Mouse (Mus musculus) cerebellum, postnatal 36 days (tissue): ENCODE results near the gene Pbdc1.
"Not testable (repeated sequence)": the region's sequence is repeated elsewhere in the genome, so short reads cannot be mapped to it uniquely, and the experiment has no call there.

ENCODE experiments used
- DNase-seq, 2 experiments: peaks; one replicate each; pipeline ENCODE4 v3.0.0; 2021 to 2022; ENCODE audit warnings: mixed read lengths in 2 of 2

Gene Pbdc1

GRCm38 (mm10) chrX:105079615-105080092 lies at the start of gene Pbdc1:
TSS of gene Pbdc1 (plus strand) at chrX:105079756.
- peak; percentile 87 to 92 for DNase-seq

GRCm38 (mm10) chrX:105037666-105038065 lies 41.9 kb upstream of the Pbdc1 start:
- no peak for DNase-seq

GRCm38 (mm10) chrX:105064294-105064693 lies 15.3 kb upstream of the Pbdc1 start:
- DNase-seq, result no peak

- no peak for DNase-seq
These were observed 14.8 kb upstream of the Pbdc1 start for GRCm38 (mm10) chrX:105064801-105065200.

DNA sequence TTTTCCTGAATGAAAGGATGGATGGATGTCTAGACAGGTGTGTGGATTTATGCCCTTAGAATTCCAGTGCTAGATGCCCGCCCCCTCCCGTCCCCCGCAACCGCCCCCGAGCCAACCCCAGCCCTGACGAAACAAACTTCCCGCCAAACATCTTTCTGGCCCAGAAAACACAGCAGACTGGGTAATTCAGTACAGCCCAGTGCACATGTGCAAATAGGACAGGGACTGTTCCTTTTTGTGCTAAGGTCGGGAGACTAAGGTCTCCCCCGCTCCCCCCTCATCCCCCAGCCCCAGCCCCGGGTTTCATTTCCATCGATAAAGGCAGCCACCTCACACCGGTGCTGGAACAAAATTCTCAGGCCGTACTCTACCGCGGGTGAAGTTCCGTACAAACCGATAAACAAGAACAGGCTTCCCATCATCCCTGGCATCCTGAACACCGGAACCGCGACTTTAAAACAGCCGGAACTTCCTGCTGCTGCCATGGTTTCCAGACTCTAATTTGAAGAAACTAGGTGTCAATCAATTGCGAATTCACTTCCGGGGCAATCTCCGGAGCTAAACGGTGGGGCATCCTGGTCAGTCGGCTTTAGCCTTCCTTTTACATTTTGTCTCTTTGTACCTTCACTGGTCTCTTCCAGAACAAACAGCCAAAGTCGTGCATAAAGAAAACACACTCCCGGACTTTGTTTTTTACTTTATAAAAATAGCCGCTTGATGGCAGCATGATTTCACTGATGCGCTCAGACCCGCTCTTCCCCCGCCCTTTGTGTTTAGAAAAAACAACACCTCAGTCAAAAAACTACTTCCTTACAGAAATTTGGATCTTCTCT lies 9.7 kb upstream of the Pbdc1 start:
- DNase-seq, result peak; percentile 68 to 86

DNA sequence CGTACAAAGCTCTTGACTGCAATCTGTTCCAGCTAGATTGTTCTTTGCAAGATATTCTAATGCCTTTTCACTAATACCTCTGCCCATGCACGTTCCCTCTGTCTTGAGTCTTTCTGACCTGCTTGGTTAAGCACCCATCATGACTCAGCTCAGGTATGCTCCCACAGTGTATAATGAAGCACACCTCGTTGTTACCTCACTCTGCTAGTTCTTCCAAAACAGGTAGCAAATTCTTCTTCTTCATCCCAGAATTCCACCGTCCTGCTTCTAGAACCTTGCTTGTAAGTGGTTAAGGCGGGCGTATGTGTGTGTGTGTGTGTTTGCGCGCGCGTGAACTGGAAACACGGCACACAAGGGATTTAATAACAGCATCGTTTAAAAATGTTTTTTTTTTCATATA lies 405 bp upstream of the Pbdc1 start:
- no peak for DNase-seq

GRCm38 (mm10) chrX:105080096-105080495 lies 540 bp downstream of the Pbdc1 start:
- no peak for DNase-seq

DNA sequence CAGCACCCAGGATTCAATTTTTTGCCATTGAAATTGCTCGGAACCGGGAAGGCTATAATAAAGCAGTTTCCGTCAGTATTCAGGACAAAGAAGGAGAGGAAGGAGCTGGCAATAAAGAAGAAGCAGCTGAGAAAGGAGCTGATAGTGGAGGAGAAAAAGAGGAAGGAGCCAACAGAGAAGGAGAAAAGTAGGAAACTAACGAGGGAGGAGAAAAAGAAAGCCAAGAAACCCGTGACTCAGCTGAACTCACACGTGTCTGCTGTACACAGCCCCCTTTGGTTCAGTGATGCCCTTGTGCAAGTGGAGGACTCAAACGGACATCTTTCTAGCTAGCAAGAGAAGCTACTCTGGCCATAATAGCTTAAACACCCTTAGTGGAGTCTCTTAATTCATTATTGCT lies 3.5 kb downstream of the Pbdc1 start:
- not testable (repeated sequence) for DNase-seq

GRCm38 (mm10) chrX:105104175-105104574 lies 24.6 kb downstream of the Pbdc1 start:
- no peak for DNase-seq

DNA sequence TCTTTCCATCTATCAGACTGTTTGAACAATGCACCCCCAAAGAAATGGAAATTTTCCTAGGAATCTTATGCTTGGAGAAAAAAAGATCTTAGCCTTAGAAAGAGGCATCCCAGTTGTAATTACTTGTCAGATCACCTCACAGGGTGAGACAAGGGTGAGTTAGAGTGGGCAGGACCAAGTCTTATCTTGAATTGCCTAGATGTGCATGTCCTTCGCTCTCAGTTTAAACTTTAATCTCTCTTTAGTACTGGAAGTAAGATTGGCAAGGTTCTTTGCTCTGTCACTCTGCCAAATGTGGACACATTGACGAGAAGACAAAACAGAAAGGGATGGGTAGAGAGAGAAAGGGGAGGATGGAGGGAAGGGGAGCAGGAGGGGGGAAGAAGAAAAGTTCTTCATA lies 35.4 kb downstream of the Pbdc1 start:
- no peak for DNase-seq

DNA sequence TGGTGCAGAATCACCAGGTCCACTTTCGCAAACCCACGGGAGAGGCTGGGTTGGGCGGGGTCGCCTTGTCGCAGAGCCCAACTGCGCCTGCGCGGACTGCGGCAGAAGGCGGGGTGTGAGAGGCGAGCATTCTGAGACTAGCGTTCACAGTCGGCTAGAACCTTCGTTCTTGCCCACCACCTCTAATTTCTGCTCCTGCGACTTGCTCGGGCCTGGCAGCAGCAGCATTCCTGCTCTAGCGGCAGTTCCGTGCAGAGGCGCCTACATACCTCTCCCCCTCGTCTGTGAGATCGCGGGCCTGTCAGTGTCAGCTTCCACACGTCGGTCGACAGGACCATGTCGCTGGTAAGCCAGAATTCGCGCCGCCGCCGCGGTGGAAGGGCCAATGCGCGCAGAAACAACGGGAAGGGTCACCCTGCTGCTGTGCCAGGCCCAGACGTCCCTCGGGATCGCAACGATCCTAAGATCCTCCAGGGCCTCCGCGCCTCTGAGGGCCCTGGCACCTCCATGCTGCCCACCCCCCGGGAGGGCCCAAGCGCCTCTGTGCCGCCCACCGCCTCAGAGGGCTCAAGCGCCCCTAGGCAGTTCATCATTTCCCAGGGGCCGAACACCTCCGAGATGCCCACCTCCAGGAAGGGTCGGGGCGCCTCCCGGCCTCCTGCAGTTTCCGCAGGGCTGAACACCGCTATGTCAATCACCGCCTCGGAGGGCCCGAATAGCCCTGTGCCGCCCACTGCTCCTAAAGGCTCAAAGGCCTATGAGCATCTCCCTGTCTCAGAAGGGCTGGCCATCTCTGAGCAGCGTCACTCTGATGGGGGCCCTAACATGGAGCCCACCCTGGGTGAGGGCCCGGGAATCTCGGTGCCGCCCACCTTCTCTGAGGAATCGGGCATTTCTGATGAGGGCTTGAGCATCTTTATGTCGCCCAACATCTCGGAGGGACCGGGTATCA lies 41.0 kb downstream of the Pbdc1 start, which contains the start of gene Magee1:
Gene Magee1 (plus strand): TSS at position 104 of the 952 bp plus-strand sequence.
- DNase-seq, result peak; percentile 89 to 90

DNA sequence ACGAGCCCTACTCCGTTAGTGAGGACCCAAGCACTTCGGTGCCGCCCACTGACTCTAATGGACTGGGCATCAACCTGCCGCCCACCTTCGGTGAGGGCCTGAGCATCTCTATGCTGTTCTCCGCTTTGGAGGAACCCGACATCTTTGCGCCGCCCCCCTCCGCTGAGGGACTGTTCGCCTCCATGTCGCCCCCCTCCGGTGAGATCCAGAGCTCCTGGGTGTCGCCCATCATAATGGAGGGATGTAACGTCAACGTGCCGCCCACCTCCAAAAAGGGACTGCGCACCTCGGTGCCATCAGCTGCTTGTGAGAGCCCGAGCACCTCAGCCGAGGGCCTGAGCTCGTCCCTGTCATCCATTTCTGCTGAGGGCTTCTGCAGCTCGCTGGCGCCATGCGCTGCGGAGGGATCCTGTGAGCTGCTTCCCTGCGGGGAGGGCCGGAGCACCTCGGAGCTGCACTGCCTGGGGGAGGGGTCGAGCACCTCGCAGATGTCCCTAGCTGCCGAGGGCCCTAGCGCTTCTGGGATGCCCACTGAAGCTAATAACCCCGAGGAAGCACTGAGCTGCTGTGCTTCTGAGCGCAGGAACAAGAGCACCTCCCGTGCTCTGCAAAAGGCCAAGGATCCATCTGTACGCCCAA lies 41.8 kb downstream of the Pbdc1 start:
- DNase-seq, result peak; percentile 82 to 85

- DNase-seq, result no peak
These were observed 45.3 kb downstream of the Pbdc1 start for GRCm38 (mm10) chrX:105124903-105125302.

GRCm38 (mm10) chrX:105151872-105152461 lies 72.4 kb downstream of the Pbdc1 start:
- DNase-seq, result peak in 1 of 2 experiments; percentile 1

DNA sequence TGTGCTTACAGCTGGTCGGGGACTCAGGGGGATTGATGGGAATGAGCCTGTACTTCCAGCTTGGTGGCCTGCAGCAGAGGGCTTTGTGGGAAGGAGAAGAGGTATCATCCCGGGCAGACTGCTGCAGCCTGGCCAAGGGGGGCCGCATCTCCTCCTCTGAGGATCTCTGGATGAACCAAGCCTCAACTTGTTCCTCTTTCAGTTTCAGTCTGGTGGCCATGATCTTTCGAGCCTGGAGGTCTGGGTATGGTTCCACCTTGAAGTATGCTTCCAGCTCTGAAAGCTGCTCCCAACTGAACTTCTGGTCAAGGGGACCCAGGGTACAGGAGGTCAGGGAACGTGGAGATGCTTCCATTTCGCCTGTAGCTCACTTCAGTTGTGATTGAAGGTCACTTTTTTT lies 85.5 kb downstream of the Pbdc1 start:
- DNase-seq, result not testable (repeated sequence)
